Mouse (Mus musculus): ENCODE measurements around the gene Pigw.
A peak's percentile ranks its signal among the peaks of the same experiment; 100 is the strongest.
"Not testable (repeated sequence)": the region's sequence is repeated elsewhere in the genome, so short reads cannot be mapped to it uniquely, and the experiment has no call there.

Gene Pigw

GRCm38 (mm10) chr11:84880465-84880961, 428 bp upstream of the Pigw start:
- DNase-seq (ENCODE audit: low read depth, low spot score), result no peak

- peak; percentile 12 for DNase-seq (ENCODE audit: low read depth, low spot score)
Observed at GRCm38 (mm10) chr11:84879007-84879771, 896 bp downstream of the Pigw start.

GRCm38 (mm10) chr11:84876020-84876419, 4.1 kb downstream of the Pigw start:
- not testable (repeated sequence) for DNase-seq (ENCODE audit: low read depth, low spot score)

- no peak for DNase-seq (ENCODE audit: low read depth, low spot score)
Observed at GRCm38 (mm10) chr11:84873042-84873833, 6.8 kb downstream of the Pigw start.

- no peak for DNase-seq (ENCODE audit: low read depth, low spot score)
Observed at GRCm38 (mm10) chr11:84871548-84872069, 8.5 kb downstream of the Pigw start.

GRCm38 (mm10) chr11:84871046-84871445, 9.0 kb downstream of the Pigw start:
- no peak for DNase-seq (ENCODE audit: low read depth, low spot score)

DNA sequence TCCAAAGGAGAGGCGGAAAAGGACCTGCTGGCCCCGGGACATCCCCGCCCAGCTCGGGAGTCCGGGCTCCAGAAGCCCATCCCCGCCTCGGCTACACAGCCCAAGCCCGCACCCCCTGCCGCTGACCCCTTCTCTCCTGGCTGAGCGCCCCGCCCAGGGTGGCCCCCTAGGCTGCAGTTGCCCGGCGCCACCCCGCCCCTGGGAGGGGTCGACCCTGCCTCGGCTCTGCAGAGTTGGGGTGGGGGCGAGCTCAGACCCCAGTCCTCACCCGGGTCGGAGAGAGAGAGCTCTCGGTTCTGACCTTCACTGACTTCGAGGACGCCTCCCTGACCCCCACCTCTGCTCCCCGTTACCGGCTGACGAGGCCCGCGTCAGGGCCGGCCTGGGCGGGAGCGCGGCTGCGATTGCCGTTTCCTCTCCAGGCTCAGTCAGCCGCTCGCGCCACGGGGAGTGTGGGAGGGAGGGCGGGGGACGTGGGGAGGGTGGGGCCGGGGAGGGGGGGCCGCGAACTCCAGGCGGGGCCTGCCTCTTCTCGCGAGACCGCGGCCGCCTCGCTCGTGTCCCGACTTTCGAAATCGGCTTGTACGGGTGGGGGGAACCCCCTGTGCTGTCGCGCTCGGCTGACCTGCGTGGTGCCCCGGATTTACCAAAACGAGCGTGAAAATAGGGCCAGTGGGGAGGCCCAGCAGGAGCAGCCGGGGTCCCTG, 9.6 kb downstream of the Pigw start, which contains the start of gene Ggnbp2:
Gene Ggnbp2, minus strand, starts transcription at position 481 of the 707 bp plus-strand sequence.
- DNase-seq (ENCODE audit: low read depth, low spot score), result peak; percentile 96

GRCm38 (mm10) chr11:84869537-84870232, 10.4 kb downstream of the Pigw start:
- DNase-seq (ENCODE audit: low read depth, low spot score), result peak; percentile 98

GRCm38 (mm10) chr11:84868786-84869259, 11.3 kb downstream of the Pigw start:
- peak; percentile 57 for DNase-seq (ENCODE audit: low read depth, low spot score)

GRCm38 (mm10) chr11:84867586-84867985, 12.5 kb downstream of the Pigw start:
- DNase-seq (ENCODE audit: low read depth, low spot score), result no peak

DNA sequence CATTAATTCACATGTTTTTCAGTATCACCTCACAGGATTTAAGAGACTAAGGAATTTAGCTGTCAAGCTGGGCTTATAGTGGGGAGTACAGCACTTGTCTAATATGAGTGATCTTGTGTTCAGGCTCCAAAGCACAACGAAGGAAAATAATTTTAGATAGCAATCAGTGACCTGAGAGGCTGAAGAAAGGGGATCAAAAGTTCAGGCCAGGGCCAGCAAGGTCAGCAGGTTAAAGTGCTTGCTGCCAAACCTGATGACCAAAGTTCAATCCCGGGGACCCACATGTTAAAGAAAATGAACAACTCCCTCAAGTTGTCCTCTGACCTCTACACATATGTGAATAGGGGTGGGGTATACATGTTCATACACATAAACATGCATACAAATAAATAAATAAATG, 14.8 kb downstream of the Pigw start:
- no peak for DNase-seq (ENCODE audit: low read depth, low spot score)

- no peak for DNase-seq (ENCODE audit: low read depth, low spot score)
Observed at GRCm38 (mm10) chr11:84855285-84855684, 24.8 kb downstream of the Pigw start.

DNA sequence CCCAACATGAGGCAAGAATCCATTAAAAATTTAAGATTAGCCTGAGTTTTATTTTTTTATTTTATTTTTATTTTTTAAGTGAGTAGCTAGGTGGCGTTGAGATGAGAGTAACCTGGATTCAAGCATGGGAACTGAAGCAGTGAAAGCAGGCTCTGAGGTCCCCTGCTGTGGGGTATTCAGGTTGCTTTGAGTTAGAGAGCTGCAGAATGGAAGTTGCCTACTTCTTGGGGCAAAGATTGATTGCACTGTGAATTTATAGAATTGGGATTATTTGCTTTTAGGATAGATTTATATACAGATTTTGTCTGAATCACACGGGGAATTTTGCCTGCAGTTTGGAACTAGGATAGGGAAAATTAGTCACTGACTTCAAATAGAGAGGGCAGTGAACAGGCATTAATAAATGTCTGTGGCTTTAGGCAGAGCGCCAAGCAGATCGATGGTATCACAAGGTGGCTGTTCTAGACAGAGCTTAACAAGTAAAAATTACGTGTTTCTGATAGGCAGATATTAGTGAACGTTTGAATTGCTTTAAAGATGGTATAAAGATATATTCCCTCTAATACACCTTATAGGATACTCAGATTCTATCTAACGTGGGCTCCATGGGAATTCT, 32.5 kb downstream of the Pigw start:
- DNase-seq (ENCODE audit: low read depth, low spot score), result no peak

- no peak for DNase-seq (ENCODE audit: low read depth, low spot score)
Observed at GRCm38 (mm10) chr11:84846741-84847474, 33.2 kb downstream of the Pigw start.

GRCm38 (mm10) chr11:84839330-84839729, 40.8 kb downstream of the Pigw start:
- no peak for DNase-seq (ENCODE audit: low read depth, low spot score)

GRCm38 (mm10) chr11:84829495-84829894, 50.6 kb downstream of the Pigw start:
- DNase-seq (ENCODE audit: low read depth, low spot score), result not testable (repeated sequence)

DNA sequence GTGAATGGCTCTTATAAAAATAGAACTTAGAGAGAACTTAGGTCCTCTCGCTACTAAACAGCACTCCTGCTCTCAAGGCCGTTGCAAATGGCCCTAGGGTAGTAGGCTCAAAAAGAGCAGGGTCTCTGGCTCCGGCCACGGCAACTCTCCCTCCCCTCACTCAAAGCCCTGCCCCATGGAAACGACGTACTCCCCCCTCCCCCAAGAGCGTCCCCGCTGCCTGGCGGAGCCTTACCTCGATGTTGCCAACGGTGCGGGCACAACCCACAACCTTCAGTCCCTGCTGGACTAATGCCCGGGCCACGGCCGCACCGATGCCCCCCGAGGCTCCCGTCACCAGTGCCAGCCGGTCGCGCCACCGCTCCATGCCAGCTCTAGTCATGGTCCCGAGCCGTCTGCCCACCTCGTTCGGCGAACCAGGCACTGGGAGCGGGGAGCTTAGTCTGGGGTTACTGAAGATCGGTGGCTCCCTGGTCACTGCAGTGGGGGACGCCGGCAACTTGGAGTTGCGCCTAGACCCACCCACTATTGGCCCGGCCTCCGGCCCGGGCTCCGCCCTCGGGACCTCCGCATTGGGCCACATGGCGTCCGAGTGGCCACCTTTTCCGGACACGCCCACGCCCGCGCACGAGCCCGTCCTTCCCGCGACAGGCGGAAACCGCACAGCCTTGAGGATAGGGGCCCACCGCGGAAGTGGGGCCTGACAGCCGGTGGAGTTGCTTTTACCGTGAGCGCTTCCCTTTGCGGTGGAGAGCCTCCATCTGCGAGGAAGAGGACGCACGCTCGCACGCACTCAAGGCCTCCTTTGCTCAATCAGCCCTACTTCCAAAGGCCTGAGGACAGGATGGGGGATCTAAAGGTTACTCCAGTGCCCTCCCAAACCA, 51.3 kb downstream of the Pigw start, which contains the start of gene Dhrs11:
Gene Dhrs11, minus strand, starts transcription at position 479 of the 884 bp plus-strand sequence.
- DNase-seq (ENCODE audit: low read depth, low spot score), result peak; percentile 89

DNA sequence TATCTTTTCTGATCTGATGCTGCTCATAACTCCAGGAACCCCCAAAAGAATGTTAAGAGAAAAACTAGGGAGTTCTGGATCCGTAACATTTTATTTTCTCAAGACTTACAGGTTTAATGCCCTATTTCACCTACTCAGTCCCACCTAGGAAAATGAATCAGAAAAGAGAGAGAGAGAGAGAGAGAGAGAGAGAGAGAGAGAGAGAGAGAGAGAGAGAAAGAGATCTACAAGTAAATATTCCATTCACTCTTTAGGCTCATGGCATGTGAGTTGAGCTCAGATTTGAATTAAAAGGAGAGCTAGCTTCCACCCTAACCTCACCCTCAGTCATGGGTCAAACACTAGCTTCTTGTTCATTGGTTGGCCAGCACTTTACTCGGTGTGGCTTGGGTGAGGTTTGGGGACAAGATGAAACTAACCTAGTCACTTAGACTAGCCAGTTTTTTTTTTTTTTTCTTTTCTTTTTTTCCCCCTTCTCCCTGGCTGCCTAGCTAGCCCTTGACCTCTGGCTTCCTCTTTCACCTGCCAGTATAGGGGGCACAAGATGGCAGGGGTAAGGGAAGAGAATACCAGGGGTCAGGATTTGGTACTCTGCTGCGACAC, 52.1 kb downstream of the Pigw start:
- DNase-seq (ENCODE audit: low read depth, low spot score), result peak; percentile 38
